Mouse (Mus musculus): Measurements from ENCODE around the gene Gm28729. TPM values are rescaled to one million over a fixed set of nuclear protein-coding genes. Genes with fewer than 3 reads are reported as not detected.

The Gm28729 gene
- polyA plus RNA-seq, 1 experiment from 2014 or later, result 0.06 TPM

Other genes starting within 250 kb of the Gm28729 start
- 64.4 and 69.4 TPM in 2 replicates for gene Atp1b3, start 160.8 kb downstream of the Gm28729 start, polyA plus RNA-seq (2015; fragmentation: Nextera tagmentation; extraction: Ambion mirVana)
- gene Rnf7, start 46.6 kb downstream of the Gm28729 start, polyA plus RNA-seq (2015; fragmentation: Nextera tagmentation; extraction: Ambion mirVana), result 56.0 and 59.1 TPM in 2 replicates
- gene Rasa2, start 106.4 kb upstream of the Gm28729 start, polyA plus RNA-seq (2015; fragmentation: Nextera tagmentation; extraction: Ambion mirVana), result 1.8 and 2.2 TPM in 2 replicates
- gene Zbtb38, start 227.6 kb upstream of the Gm28729 start, polyA plus RNA-seq (2015; fragmentation: Nextera tagmentation; extraction: Ambion mirVana), result 5.3 and 5.9 TPM in 2 replicates